In genomic region chr4:138395087-138395970, GRCm38 (mm10) we compare ENCODE assay signal across 10 mouse cellular contexts. TPM values are rescaled to one million over a fixed set of nuclear protein-coding genes. Genes with fewer than 3 reads are reported as not detected.
DNase-seq lines count a peak whose midpoint lies in the region; ATAC-seq lines count a peak whose summit lies in the region.
"Had no signal": no experiment of that assay in that cellular context is flagged by ENCODE, and none has a peak within 500 bp of the region (broad histone marks: within the 10 kb centered on the region; RNA-seq: fewer than 3 reads in every experiment).

No protein-coding gene starts in this region.

- no peak for DNase-seq in heart, adult 9 months (ENCODE audit: low spot score in 2 of 2)
- DNase-seq in ZHBTc4 (ENCODE audit: low read depth, low spot score): peak; percentile 79
- peak; percentile 64 for DNase-seq in forebrain, embryonic 14.5 days (ENCODE audit: low spot score)
- peak; percentile 48 to 63 for DNase-seq in layer of hippocampus, postnatal 10 days (ENCODE audit: low spot score in 2 of 2)
- no peak for DNase-seq in spleen, adult 18-20 months

- peak overlapping the region; percentile 29 for H3K4me3 ChIP-seq in heart, embryonic 11.5 days (ENCODE audit: low read depth, low read length)
- peak overlapping the region; percentile 34 for H3K4me3 ChIP-seq in forebrain, embryonic 14.5 days (ENCODE audit: low read depth, low read length)
- H3K4me3 ChIP-seq in neural tube, embryonic 12.5 days: peak overlapping the region; percentile 31

- H3K27me3 ChIP-seq in heart, embryonic 11.5 days (ENCODE audit: control insufficient read depth, insufficient read depth, low read length): peaks cover 72% of the 10 kb centered on the region
- peaks cover 53% of the 10 kb centered on the region for H3K27me3 ChIP-seq in forebrain, embryonic 14.5 days (replicated peaks; ENCODE audit: control insufficient read depth, insufficient read depth, low read length)
- peaks cover 68% of the 10 kb centered on the region for H3K27me3 ChIP-seq in neural tube, embryonic 12.5 days (replicated peaks)

- H3K9me3 ChIP-seq in heart, embryonic 11.5 days (replicated peaks; ENCODE audit: control insufficient read depth, low read length): no peaks in the 10 kb centered on the region
- H3K9me3 ChIP-seq in forebrain, embryonic 14.5 days (replicated peaks; ENCODE audit: control insufficient read depth, low read length): no peaks in the 10 kb centered on the region
- H3K9me3 ChIP-seq in neural tube, embryonic 12.5 days: 0 out of 2 replicates have a peak, but pooled peaks cover 3% of the 10 kb centered on the region

- H3K9ac ChIP-seq in heart, embryonic 11.5 days (ENCODE audit: low read depth, low read length): no peak overlapping the region
- H3K9ac ChIP-seq in forebrain, embryonic 14.5 days (ENCODE audit: low read length): peak overlapping the region; percentile 43
- peak overlapping the region; percentile 40; the same call in 1 of the 2 replicates for H3K9ac ChIP-seq in neural tube, embryonic 12.5 days

- 2% methylated on average over 86 of the region's 103 CpGs for WGBS in heart, embryonic 11.5 days (ENCODE audit: insufficient replicate concordance)
- WGBS in forebrain, embryonic 14.5 days: under 1% methylated on average over 98 of the region's 103 CpGs
- WGBS in neural tube, embryonic 12.5 days: under 1% methylated on average over 99 of the region's 103 CpGs

- peaks cover 11% of the 10 kb centered on the region for H3K4me1 ChIP-seq in heart, embryonic 11.5 days (ENCODE audit: control insufficient read depth, insufficient read depth, low read length)
- no peaks in the 10 kb centered on the region for H3K4me1 ChIP-seq in forebrain, embryonic 14.5 days (ENCODE audit: control insufficient read depth, insufficient read depth, low read length)
- H3K4me1 ChIP-seq in neural tube, embryonic 12.5 days: peaks cover 13% of the 10 kb centered on the region

- ATAC-seq in heart, embryonic 11.5 days (replicated peaks; ENCODE audit: insufficient number of reproducible peaks, low FRiP score, low TSS enrichment): 0 out of 2 replicates have a peak, but pooled peaks have one; percentile 31
- peak; percentile 44; the same call in 1 of the 2 replicates for ATAC-seq in forebrain, embryonic 14.5 days
- ATAC-seq in neural tube, embryonic 12.5 days (ENCODE audit: low FRiP score, low read depth): no peak
- ATAC-seq in megakaryocyte, adult 5-6 weeks (ENCODE audit: poor library complexity, severe bottlenecking): no peak

- H3K36me3 ChIP-seq in heart, embryonic 11.5 days (ENCODE audit: control insufficient read depth, insufficient read depth, low read length): no peaks in the 10 kb centered on the region
- H3K36me3 ChIP-seq in forebrain, embryonic 14.5 days (ENCODE audit: control insufficient read depth, insufficient read depth, low read length): no peaks in the 10 kb centered on the region
- no peaks in the 10 kb centered on the region for H3K36me3 ChIP-seq in neural tube, embryonic 12.5 days
- H3K36me3 ChIP-seq: G1E had no signal

- H3K27ac ChIP-seq in heart, embryonic 11.5 days (ENCODE audit: low read depth, low read length): no peak overlapping the region
- no peak overlapping the region for H3K27ac ChIP-seq in forebrain, embryonic 14.5 days (ENCODE audit: low read depth, low read length)
- no peak overlapping the region for H3K27ac ChIP-seq in neural tube, embryonic 12.5 days

- peak overlapping the region; percentile 73 for H3K4me2 ChIP-seq in heart, embryonic 11.5 days
- peak overlapping the region; percentile 61 for H3K4me2 ChIP-seq in forebrain, embryonic 14.5 days (ENCODE audit: low read length)
- H3K4me2 ChIP-seq in neural tube, embryonic 12.5 days (replicated peaks): peak overlapping the region; percentile 65

RNA-seq across cellular contexts. Expression of gene Fam43b, which starts 1.0 kb away (rescaled TPM):
- polyA plus RNA-seq in heart, embryonic 11.5 days (2014; fragmentation: Nextera tagmentation; extraction: Ambion mirVana): 0.07 TPM in 1 of 2 replicates, not detected in the other
- polyA plus RNA-seq in forebrain, embryonic 14.5 days (2014; fragmentation: Nextera tagmentation; extraction: Ambion mirVana): 1.8 and 4.8 TPM in 2 replicates
- total RNA-seq in layer of hippocampus, postnatal 10 days (2021): 10 to 100 TPM; 29.3 to 33.8 TPM
- polyA plus RNA-seq in neural tube, embryonic 12.5 days (2016; fragmentation: Nextera tagmentation; extraction: Ambion mirVana): 0.91 and 1.3 TPM in 2 replicates
- total RNA-seq in megakaryocyte, adult 5-6 weeks (2015): not detected in 2 replicates
- total RNA-seq in megakaryocyte, adult 5-6 weeks (2017): not detected in 2 replicates
- polyA plus RNA-seq: G1E had no signal

RNA-seq across cellular contexts. Expression of gene Cda, which starts 27.5 kb away (rescaled TPM):
- polyA plus RNA-seq in heart, embryonic 11.5 days (2014; fragmentation: Nextera tagmentation; extraction: Ambion mirVana): 6.9 and 7.6 TPM in 2 replicates
- 2.2 and 2.3 TPM in 2 replicates for polyA plus RNA-seq in forebrain, embryonic 14.5 days (2014; fragmentation: Nextera tagmentation; extraction: Ambion mirVana)
- 1 to 10 TPM; 2.1 to 2.3 TPM for total RNA-seq in layer of hippocampus, postnatal 10 days (2021)
- 4.3 and 4.9 TPM in 2 replicates for polyA plus RNA-seq in neural tube, embryonic 12.5 days (2016; fragmentation: Nextera tagmentation; extraction: Ambion mirVana)
- total RNA-seq in megakaryocyte, adult 5-6 weeks (2015): not detected in 2 replicates
- total RNA-seq in megakaryocyte, adult 5-6 weeks (2017): not detected in 2 replicates
- total RNA-seq: G1E; hematopoietic stem cell, adult 5-6 weeks had no signal
- polyA plus RNA-seq: G1E had no signal

RNA-seq across cellular contexts. Expression of gene Mul1, which starts 39.1 kb away (rescaled TPM):
- polyA plus RNA-seq in heart, embryonic 11.5 days (2014; fragmentation: Nextera tagmentation; extraction: Ambion mirVana): 16.1 and 18.2 TPM in 2 replicates
- polyA plus RNA-seq in forebrain, embryonic 14.5 days (2014; fragmentation: Nextera tagmentation; extraction: Ambion mirVana): 16.2 and 21.9 TPM in 2 replicates
- 10 to 100 TPM; 39.1 to 43.4 TPM for total RNA-seq in layer of hippocampus, postnatal 10 days (2021)
- 15.6 and 15.8 TPM in 2 replicates for polyA plus RNA-seq in neural tube, embryonic 12.5 days (2016; fragmentation: Nextera tagmentation; extraction: Ambion mirVana)
- 4.9 and 8.1 TPM in 2 replicates for total RNA-seq in megakaryocyte, adult 5-6 weeks (2015)
- 4.4 and 6.1 TPM in 2 replicates for total RNA-seq in megakaryocyte, adult 5-6 weeks (2017)

RNA-seq across cellular contexts. Expression of gene Camk2n1, which starts 58.8 kb away (rescaled TPM):
- 1.2 and 1.4 TPM in 2 replicates for polyA plus RNA-seq in heart, embryonic 11.5 days (2014; fragmentation: Nextera tagmentation; extraction: Ambion mirVana)
- polyA plus RNA-seq in forebrain, embryonic 14.5 days (2014; fragmentation: Nextera tagmentation; extraction: Ambion mirVana): 7.5 and 7.8 TPM in 2 replicates
- 100 to 1,000 TPM; 161 to 168 TPM for total RNA-seq in layer of hippocampus, postnatal 10 days (2021)
- polyA plus RNA-seq in neural tube, embryonic 12.5 days (2016; fragmentation: Nextera tagmentation; extraction: Ambion mirVana): 9.2 and 11.7 TPM in 2 replicates
- total RNA-seq in megakaryocyte, adult 5-6 weeks (2015): 0.21 and 0.40 TPM in 2 replicates
- 0.04 TPM in 1 of 2 replicates, not detected in the other for total RNA-seq in megakaryocyte, adult 5-6 weeks (2017)

Comparison
In these comparisons a context has a peak if more than half of its experiments do, and no peak if none do; other contexts are left out.
1. ATAC-seq: peak in heart, embryonic 11.5 days (single experiment) and forebrain, embryonic 14.5 days (single experiment); none in neural tube, embryonic 12.5 days (single experiment) and megakaryocyte, adult 5-6 weeks (single experiment).
2. DNase-seq: peak in ZHBTc4 (single experiment), forebrain, embryonic 14.5 days (single experiment) and layer of hippocampus, postnatal 10 days (2 of 2); none in heart, adult 9 months (0 of 2) and spleen, adult 18-20 months (0 of 2).
3. Peak in every context shown above with its lines, with median percentiles within 50 percentile points of each other: H3K4me2 ChIP-seq and H3K4me3 ChIP-seq.